Mouse (Mus musculus): Measurements from ENCODE around the gene Ccl17. TPM values are rescaled to one million over a fixed set of nuclear protein-coding genes. Genes with fewer than 3 reads are reported as not detected.

The Ccl17 gene
- polyA plus RNA-seq, 1 experiment from 2014 or later, result 0.87 TPM

DNA sequence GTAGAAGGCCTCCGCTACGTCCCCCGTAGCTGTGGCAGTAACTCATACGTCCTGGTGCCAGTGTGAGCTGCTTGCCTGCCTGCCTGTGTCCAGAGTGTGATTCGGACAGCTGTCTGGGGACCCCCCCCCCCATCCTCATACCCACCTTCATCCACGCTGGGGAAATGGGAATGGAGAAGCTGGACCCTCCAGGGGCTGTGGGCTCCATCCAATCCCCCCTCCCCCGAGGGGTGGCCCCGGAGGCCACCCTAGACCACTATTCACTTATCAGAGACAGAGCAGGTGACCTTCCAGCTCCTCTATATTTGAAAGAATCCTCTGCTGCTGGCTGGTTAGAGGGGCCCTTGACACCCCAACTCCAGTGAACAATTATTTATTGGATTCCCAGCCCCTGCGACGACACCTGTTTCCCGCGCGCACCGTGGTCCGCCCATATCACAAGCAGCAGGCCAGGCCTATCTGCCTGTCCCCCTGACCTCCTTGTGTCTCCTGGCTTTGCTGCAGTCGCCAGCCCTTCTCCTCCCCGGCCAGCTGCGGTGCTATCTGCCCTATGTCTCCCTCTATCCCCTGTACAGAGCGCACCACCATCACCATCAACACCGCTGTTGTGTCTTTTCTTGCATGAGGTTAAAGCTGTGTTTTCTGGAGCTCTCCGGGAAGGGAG lies 29.6 kb upstream of the Ccl17 start:
- 82% methylated on average over 21 of the region's 21 CpGs for WGBS
- H3K36me3 ChIP-seq, result no peaks in the 10 kb centered on the region
- H3K27ac ChIP-seq (replicated peaks), result no peak overlapping the region
- no peak for ATAC-seq (replicated peaks)
- no peak overlapping the region for H3K4me2 ChIP-seq (replicated peaks)
- H3K27me3 ChIP-seq, result no peaks in the 10 kb centered on the region
- H3K4me3 ChIP-seq, result no peak overlapping the region
- no peak overlapping the region for H3K9ac ChIP-seq (replicated peaks)
- no peaks in the 10 kb centered on the region for H3K9me3 ChIP-seq
- peaks cover 12% of the 10 kb centered on the region for H3K4me1 ChIP-seq

DNA sequence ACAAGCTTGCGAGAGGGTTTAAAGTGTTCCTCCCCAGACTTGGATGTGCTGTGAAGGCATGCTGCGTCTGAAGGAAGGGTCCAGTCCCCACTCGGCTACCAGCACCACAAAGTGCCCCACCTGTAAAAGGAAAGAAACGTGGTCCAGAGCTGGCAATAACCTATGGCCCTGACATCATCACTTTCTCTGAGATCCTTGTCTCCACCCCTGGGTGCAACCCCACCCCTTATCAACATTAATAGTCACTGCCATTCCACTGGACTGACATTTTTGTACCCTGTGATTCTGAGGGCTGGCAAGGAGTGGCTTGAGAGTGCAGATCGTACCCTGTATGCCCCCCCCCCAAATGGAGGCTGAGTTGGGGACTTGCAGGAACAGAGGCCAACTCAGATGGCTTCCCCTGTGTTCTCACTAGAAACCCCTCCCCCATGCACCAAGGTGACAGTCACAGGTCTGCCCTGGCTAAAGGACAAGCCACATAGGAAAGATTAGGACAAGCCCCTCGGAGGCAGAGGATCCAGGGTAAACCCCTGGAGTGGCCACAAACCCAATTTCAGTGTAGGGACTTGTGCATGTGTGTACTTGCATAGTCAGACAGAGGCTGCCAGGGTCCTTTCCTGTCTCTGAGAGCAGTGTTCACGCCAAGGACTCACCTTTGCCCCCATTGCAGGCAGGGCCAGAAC lies 29.0 kb upstream of the Ccl17 start:
- WGBS, result 62% methylated on average over 7 of the region's 7 CpGs
- Histone ChIP-seq H3K4me3 (no peak overlapping the region), H3K36me3 (no peaks in the 10 kb centered on the region), H3K9ac (replicated peaks) (no peak overlapping the region), H3K4me2 (replicated peaks) (no peak overlapping the region), H3K27ac (replicated peaks) (no peak overlapping the region), H3K4me1 (peaks cover 12% of the 10 kb centered on the region), H3K9me3 (no peaks in the 10 kb centered on the region), H3K27me3 (no peaks in the 10 kb centered on the region)
- ATAC-seq (replicated peaks), result no peak

GRCm38 (mm10) chr8:94781838-94782235 lies 28.4 kb upstream of the Ccl17 start:
- ATAC-seq (replicated peaks), result no peak
- WGBS, result 9% methylated on average over 11 of the region's 11 CpGs
- Histone ChIP-seq H3K4me2 (replicated peaks) (no peak overlapping the region), H3K9ac (replicated peaks) (no peak overlapping the region), H3K27ac (replicated peaks) (no peak overlapping the region), H3K9me3 (no peaks in the 10 kb centered on the region), H3K36me3 (no peaks in the 10 kb centered on the region), H3K4me1 (peaks cover 12% of the 10 kb centered on the region), H3K4me3 (no peak overlapping the region), H3K27me3 (no peaks in the 10 kb centered on the region)

- H3K4me1 ChIP-seq, result peaks cover 3% of the 10 kb centered on the region; the same call in 1 of the 2 replicates
- no peaks in the 10 kb centered on the region for H3K27me3 ChIP-seq
- H3K27ac ChIP-seq (replicated peaks), result no peak overlapping the region
- H3K9me3 ChIP-seq, result no peaks in the 10 kb centered on the region
- no peak overlapping the region for H3K9ac ChIP-seq (replicated peaks)
- no peak overlapping the region for H3K4me3 ChIP-seq
- ATAC-seq (replicated peaks), result no peak
- no peak overlapping the region for H3K4me2 ChIP-seq (replicated peaks)
- H3K36me3 ChIP-seq, result no peaks in the 10 kb centered on the region
- WGBS, result 79% methylated on average over 4 of the region's 4 CpGs
Measured at GRCm38 (mm10) chr8:94783890-94784289, 26.4 kb upstream of the Ccl17 start.

DNA sequence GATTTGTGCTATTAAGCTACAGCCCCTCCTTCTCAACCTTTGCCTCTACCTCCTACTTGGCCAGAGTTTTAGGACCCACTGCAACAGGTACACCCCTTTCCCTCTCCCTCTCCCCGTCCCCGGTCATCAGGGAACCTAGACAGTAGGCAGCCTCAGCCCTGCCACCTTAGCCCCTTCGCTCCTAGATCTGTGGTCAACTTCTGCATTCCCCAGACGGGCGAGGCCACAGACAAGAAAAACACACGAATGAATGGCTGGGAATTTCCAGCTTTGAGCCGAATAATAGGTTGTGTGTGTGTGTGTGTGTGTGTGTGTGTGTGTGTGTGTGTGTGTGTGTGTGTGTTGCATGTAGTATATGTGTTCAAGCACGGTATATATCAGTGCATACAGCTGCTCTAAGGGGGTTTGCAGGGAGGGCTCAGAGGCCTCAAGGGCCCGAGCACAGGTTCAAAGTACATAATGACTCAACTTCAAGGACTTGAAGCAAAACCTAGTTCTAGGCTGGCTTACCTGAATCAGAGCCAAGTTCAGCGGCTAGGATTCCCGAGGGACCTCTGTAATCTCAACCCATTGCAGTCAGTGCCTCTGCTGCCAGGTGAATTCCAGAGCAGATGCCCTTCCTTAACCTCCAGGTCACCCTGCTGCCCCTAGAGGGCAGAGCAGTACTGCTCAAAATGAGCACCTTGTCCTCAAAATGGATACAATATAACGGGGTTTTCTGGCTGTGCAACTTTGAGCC lies 24.8 kb upstream of the Ccl17 start:
- Histone ChIP-seq H3K36me3 (no peaks in the 10 kb centered on the region), H3K4me1 (0 out of 2 replicates have a peak, but pooled peaks cover 3% of the 10 kb centered on the region), H3K4me2 (replicated peaks) (no peak overlapping the region), H3K27me3 (no peaks in the 10 kb centered on the region), H3K9me3 (no peaks in the 10 kb centered on the region), H3K4me3 (no peak overlapping the region), H3K9ac (replicated peaks) (no peak overlapping the region), H3K27ac (replicated peaks) (no peak overlapping the region)
- 64% methylated on average over 12 of the region's 12 CpGs for WGBS
- ATAC-seq (replicated peaks), result no peak

DNA sequence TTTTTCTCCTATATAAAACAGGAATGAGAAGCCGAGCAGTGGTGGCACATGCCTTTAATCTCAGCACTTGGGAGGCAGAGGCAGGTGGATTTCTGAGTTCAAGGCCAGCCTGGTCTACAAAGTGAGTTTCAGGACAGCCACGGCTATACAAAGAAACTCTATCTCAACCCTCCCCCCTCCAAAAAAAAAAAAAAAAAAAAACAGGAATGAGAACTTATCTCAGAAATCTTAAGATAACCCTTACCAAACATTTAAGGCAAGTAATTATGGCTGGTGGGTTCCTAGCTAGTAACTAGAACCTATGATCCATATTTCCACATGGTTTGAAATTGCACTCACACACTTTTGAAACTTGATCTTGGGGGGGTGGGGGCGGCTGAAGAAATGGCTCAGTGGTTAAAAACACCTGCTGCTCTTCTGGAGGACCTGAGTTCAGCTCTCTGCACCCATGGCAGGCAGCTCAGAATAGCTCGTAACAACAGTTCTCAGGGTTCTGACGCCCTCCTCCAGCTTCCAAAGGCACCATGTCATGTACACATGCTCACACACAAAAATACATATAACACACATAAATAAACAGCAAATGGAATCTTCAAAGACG lies 24.2 kb upstream of the Ccl17 start:
- no peaks in the 10 kb centered on the region for H3K27me3 ChIP-seq
- H3K9me3 ChIP-seq, result no peaks in the 10 kb centered on the region
- H3K36me3 ChIP-seq, result no peaks in the 10 kb centered on the region
- no peak for ATAC-seq (replicated peaks)
- H3K4me1 ChIP-seq, result 0 out of 2 replicates have a peak, but pooled peaks cover 3% of the 10 kb centered on the region
- no peak overlapping the region for H3K4me3 ChIP-seq
- no peak overlapping the region for H3K4me2 ChIP-seq (replicated peaks)
- 73% methylated on average over 6 of the region's 6 CpGs for WGBS
- H3K27ac ChIP-seq (replicated peaks), result no peak overlapping the region
- no peak overlapping the region for H3K9ac ChIP-seq (replicated peaks)

GRCm38 (mm10) chr8:94787524-94788501 lies 22.4 kb upstream of the Ccl17 start:
- Histone ChIP-seq H3K27ac (replicated peaks) (no peak overlapping the region), H3K27me3 (no peaks in the 10 kb centered on the region), H3K9ac (replicated peaks) (no peak overlapping the region), H3K4me2 (replicated peaks) (no peak overlapping the region), H3K36me3 (no peaks in the 10 kb centered on the region), H3K4me3 (no peak overlapping the region), H3K4me1 (no peaks in the 10 kb centered on the region), H3K9me3 (no peaks in the 10 kb centered on the region)
- WGBS, result 79% methylated on average over 15 of the region's 15 CpGs
- no peak for ATAC-seq (replicated peaks)

- 43% methylated on average over 10 of the region's 10 CpGs for whole genome bisulfite sequencing
- no peak for ATAC-seq (replicated peaks)
- no peaks in the 10 kb centered on the region for H3K9me3 ChIP-seq
- no peak overlapping the region for H3K27ac ChIP-seq (replicated peaks)
- H3K4me1 ChIP-seq, result no peaks in the 10 kb centered on the region
- H3K4me2 ChIP-seq (replicated peaks), result no peak overlapping the region
- H3K36me3 ChIP-seq, result no peaks in the 10 kb centered on the region
- H3K27me3 ChIP-seq, result no peaks in the 10 kb centered on the region
- no peak overlapping the region for H3K9ac ChIP-seq (replicated peaks)
- H3K4me3 ChIP-seq, result no peak overlapping the region
Measured at GRCm38 (mm10) chr8:94789256-94789955, 20.8 kb upstream of the Ccl17 start.

DNA sequence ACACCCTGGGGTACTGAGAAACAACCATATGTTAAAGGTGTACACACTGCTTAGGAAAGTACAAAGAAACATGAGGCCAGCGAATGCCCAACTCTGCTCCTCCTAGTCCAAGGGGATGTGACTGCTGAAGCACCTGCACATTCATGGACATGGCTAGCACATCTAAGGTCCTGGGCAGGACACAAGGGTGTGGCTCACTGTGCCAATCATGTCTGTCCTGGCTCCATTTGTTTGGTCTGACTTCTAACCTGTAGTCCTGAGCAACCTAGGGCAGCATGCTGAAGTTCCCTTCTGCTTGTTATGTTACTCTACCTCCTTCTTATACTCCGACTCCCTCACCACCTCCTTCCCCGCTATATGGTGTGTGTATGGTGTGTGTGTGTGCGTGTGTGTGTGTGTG lies 15.9 kb upstream of the Ccl17 start:
- Histone ChIP-seq H3K4me3 (no peak overlapping the region), H3K27ac (replicated peaks) (no peak overlapping the region), H3K9ac (replicated peaks) (no peak overlapping the region), H3K4me1 (no peaks in the 10 kb centered on the region), H3K27me3 (no peaks in the 10 kb centered on the region), H3K4me2 (replicated peaks) (no peak overlapping the region), H3K36me3 (no peaks in the 10 kb centered on the region), H3K9me3 (no peaks in the 10 kb centered on the region)
- ATAC-seq (replicated peaks), result no peak
- WGBS, result 95% methylated on average over 4 of the region's 4 CpGs

- H3K9ac ChIP-seq (replicated peaks), result no peak overlapping the region
- WGBS, result 93% methylated on average over 2 of the region's 2 CpGs
- H3K9me3 ChIP-seq, result no peaks in the 10 kb centered on the region
- ATAC-seq (replicated peaks), result no peak
- no peak overlapping the region for H3K4me2 ChIP-seq (replicated peaks)
- H3K4me3 ChIP-seq, result no peak overlapping the region
- H3K36me3 ChIP-seq, result no peaks in the 10 kb centered on the region
- H3K27me3 ChIP-seq, result no peaks in the 10 kb centered on the region
- no peaks in the 10 kb centered on the region for H3K4me1 ChIP-seq
- H3K27ac ChIP-seq (replicated peaks), result no peak overlapping the region
Measured at GRCm38 (mm10) chr8:94794782-94795181, 15.5 kb upstream of the Ccl17 start.

Data from forebrain, embryonic 15.5 days (tissue).